In genomic region chr7:82109141-82109540, GRCm38 (mm10) we compare ENCODE assay signal across 7 mouse cellular contexts.
A peak's percentile ranks its signal among the peaks of the same experiment; 100 is the strongest.
DNase-seq lines count a peak whose midpoint lies in the region; ATAC-seq and TF ChIP-seq lines count a peak whose summit lies in the region.
"Not testable (repeated sequence)": the region's sequence is repeated elsewhere in the genome, so short reads cannot be mapped to it uniquely, and the experiment has no call there.

No protein-coding gene starts in this region.

- TF ChIP-seq CTCF in CH12.LX (conservative IDR thresholded peaks at IDR 0.05 in 1 of 2, IDR thresholded peaks at IDR 0.05 in 1 of 2; ENCODE audit: low read depth in 2 of 2, low read length in 2 of 2), result not testable (repeated sequence)

- H3K4me3 ChIP-seq in CH12.LX (replicated peaks in 1 of 3; ENCODE audit: low read depth in 2 of 3, low read length in 2 of 3, poor library complexity in 1 of 3); embryonic facial prominence, embryonic 13.5 days; limb, embryonic 10.5 days; limb, embryonic 13.5 days: not testable (repeated sequence)

- H3K9ac ChIP-seq in CH12.LX (ENCODE audit: insufficient read depth, low read depth); embryonic facial prominence, embryonic 13.5 days; limb, embryonic 13.5 days: not testable (repeated sequence)

- H3K27me3 ChIP-seq in CH12.LX (replicated peaks), result peaks cover 32% of the 10 kb centered on the region
- not testable (repeated sequence) for H3K27me3 ChIP-seq in embryonic facial prominence, embryonic 13.5 days; limb, embryonic 10.5 days (ENCODE audit: low read depth, poor library complexity, severe bottlenecking); limb, embryonic 13.5 days

- not testable (repeated sequence) for H3K36me3 ChIP-seq in CH12.LX (replicated peaks in 1 of 2; ENCODE audit: control insufficient read depth in 1 of 2, insufficient read depth in 1 of 2, low read length in 1 of 2); embryonic facial prominence, embryonic 13.5 days; limb, embryonic 10.5 days; limb, embryonic 13.5 days

- not testable (repeated sequence) for TF ChIP-seq POLR2A in CH12.LX (IDR thresholded peaks at IDR 0.05; ENCODE audit: low read depth, low read length)

- dilution Hi-C loops in CH12.LX (cut with MboI; ENCODE audit: extremely low pct_ligation_motif_present, extremely low pct_unique_long_range_greater_than_20kb, low sequenced_read_pairs), result not testable (repeated sequence)

- peak; percentile 38; the same call in 1 of the 2 replicates for TF ChIP-seq EP300 in CH12.LX (IDR thresholded peaks at IDR 0.05; ENCODE audit: low read length)

- H3K9me3 ChIP-seq in CH12.LX (replicated peaks; ENCODE audit: low read length); embryonic facial prominence, embryonic 13.5 days; limb, embryonic 10.5 days (replicated peaks); limb, embryonic 13.5 days: not testable (repeated sequence)

- DNase-seq in 3134 (ENCODE audit: extremely low read depth, insufficient read length, low spot score), result peak; percentile 51
- peak; percentile 19 for DNase-seq in CH12.LX (ENCODE audit: extremely low read depth)
- not testable (repeated sequence) for DNase-seq in limb, embryonic 10.5 days (ENCODE audit: low spot score)
- peak; percentile 37 to 41 for DNase-seq in spleen, adult 18-20 months
- peak; percentile 16 to 35 for DNase-seq in spleen, postnatal 36 days (ENCODE audit: low spot score in 2 of 2)

- not testable (repeated sequence) for TF ChIP-seq RAD21 in CH12.LX (IDR thresholded peaks at IDR 0.05; ENCODE audit: low read depth, low read length)

- H3K79me2 ChIP-seq in CH12.LX (replicated peaks; ENCODE audit: control insufficient read depth, extremely low read depth, insufficient read depth, poor library complexity, severe bottlenecking), result not testable (repeated sequence)

- ATAC-seq in embryonic facial prominence, embryonic 13.5 days (ENCODE audit: insufficient number of reproducible peaks, insufficient read depth, low FRiP score, low TSS enrichment, low read depth); limb, embryonic 13.5 days (ENCODE audit: low FRiP score, low read depth): not testable (repeated sequence)

- H3K4me2 ChIP-seq in CH12.LX (ENCODE audit: insufficient read depth, low read depth, poor library complexity, severe bottlenecking), result not testable (repeated sequence)
- H3K4me2 ChIP-seq in embryonic facial prominence, embryonic 13.5 days, result peak overlapping the region; percentile 27
- peak overlapping the region; percentile 12 for H3K4me2 ChIP-seq in limb, embryonic 13.5 days (replicated peaks)

- in situ Hi-C loops in CH12.LX (cut with MboI; ENCODE audit: low pct_ligation_motif_present, low pct_unique_long_range_greater_than_20kb, low sequenced_read_pairs), result loop anchor here (25.0 kb wide), 2 partner anchors 147 to 322 kb away; partner anchors contain the start of gene 3110040N11Rik

- peaks cover 5 to 16% of the 10 kb centered on the region in 2 experiments for H3K4me1 ChIP-seq in CH12.LX (ENCODE audit: control insufficient read depth in 1 of 2, insufficient read depth in 2 of 2)
- peaks cover 30% of the 10 kb centered on the region for H3K4me1 ChIP-seq in embryonic facial prominence, embryonic 13.5 days
- peaks cover 21% of the 10 kb centered on the region for H3K4me1 ChIP-seq in limb, embryonic 10.5 days
- H3K4me1 ChIP-seq in limb, embryonic 13.5 days, result peaks cover 23% of the 10 kb centered on the region

- H3K27ac ChIP-seq in CH12.LX (ENCODE audit: insufficient read depth, low read depth), result not testable (repeated sequence)
- H3K27ac ChIP-seq in embryonic facial prominence, embryonic 13.5 days, result 0 out of 2 replicates have a peak overlapping the region, but pooled peaks have one; percentile 22
- H3K27ac ChIP-seq in limb, embryonic 10.5 days, result peak overlapping the region; percentile 62; the same call in 1 of the 2 replicates
- H3K27ac ChIP-seq in limb, embryonic 13.5 days, result peak overlapping the region; percentile 52; the same call in 1 of the 2 replicates

TF ChIP-seq in CH12.LX, 34 proteins besides CTCF, POLR2A, EP300 and RAD21:
- TF ChIP-seq IRF4 (IDR thresholded peaks at IDR 0.05; ENCODE audit: low read depth, low read length) (peak; percentile 40; the same call in 1 of the 2 replicates), MEF2A (IDR thresholded peaks at IDR 0.05; ENCODE audit: borderline replicate concordance, low read depth, low read length) (0 out of 2 replicates have a peak, but pooled peaks have one; percentile 15), ETS1 (conservative IDR thresholded peaks at IDR 0.05; ENCODE audit: low read depth, low read length) (peak; percentile 73), KAT2A (IDR thresholded peaks at IDR 0.05; ENCODE audit: insufficient replicate concordance, low read length) (peak; percentile 89)
TF ChIP-seq in CH12.LX: peak in this region for 4; not testable (repeated sequence) for 30.
